Mouse (Mus musculus): ENCODE results near the gene Hnrnph1. TPM values are rescaled to one million over a fixed set of nuclear protein-coding genes. Genes with fewer than 3 reads are reported as not detected.

The Hnrnph1 gene
- polyA plus RNA-seq, 1 experiment from 2014 or later = 390 TPM

MicroRNA genes within 50 kb of the gene (microRNA counts, 519-probe panel; counts per million panel counts)
- microRNA mmu-miR-804 = 2,464 counts per million, percentile 56 among the panel's probes with 10 or more counts

Small RNA genes within 50 kb of the gene (microRNA-seq; reads per million reads assigned to microRNA genes)
- not detected for gene Mir804

Other genes with a start within 250 kb of the Hnrnph1 start
- gene Tbc1d9b, start 245.6 kb upstream of the Hnrnph1 start, polyA plus RNA-seq (2015; fragmentation: Nextera tagmentation; extraction: Ambion mirVana) = 35.9 and 41.3 TPM in 2 replicates
- gene Mrnip, start 202.5 kb upstream of the Hnrnph1 start, polyA plus RNA-seq (2015; fragmentation: Nextera tagmentation; extraction: Ambion mirVana) = 34.2 and 36.7 TPM in 2 replicates
- gene Sqstm1, start 166.2 kb upstream of the Hnrnph1 start, polyA plus RNA-seq (2015; fragmentation: Nextera tagmentation; extraction: Ambion mirVana) = 421 and 450 TPM in 2 replicates
- 50.2 and 63.8 TPM in 2 replicates for gene Mgat4b, start 166.1 kb upstream of the Hnrnph1 start, polyA plus RNA-seq (2015; fragmentation: Nextera tagmentation; extraction: Ambion mirVana)
- 2.9 and 3.7 TPM in 2 replicates for gene Ltc4s, start 138.4 kb upstream of the Hnrnph1 start, polyA plus RNA-seq (2015; fragmentation: Nextera tagmentation; extraction: Ambion mirVana)
- 2.5 and 2.6 TPM in 2 replicates for gene Maml1, start 84.7 kb upstream of the Hnrnph1 start, polyA plus RNA-seq (2015; fragmentation: Nextera tagmentation; extraction: Ambion mirVana)
- gene Canx, start 51.3 kb upstream of the Hnrnph1 start, polyA plus RNA-seq (2015; fragmentation: Nextera tagmentation; extraction: Ambion mirVana) = 289 and 305 TPM in 2 replicates
- gene Cby3, start 22.5 kb upstream of the Hnrnph1 start, polyA plus RNA-seq (2015; fragmentation: Nextera tagmentation; extraction: Ambion mirVana) = 0.55 and 1.8 TPM in 2 replicates
- gene Rufy1, start 54.1 kb downstream of the Hnrnph1 start, polyA plus RNA-seq (2015; fragmentation: Nextera tagmentation; extraction: Ambion mirVana) = 21.8 and 25.1 TPM in 2 replicates
- gene Adamts2, start 225.1 kb downstream of the Hnrnph1 start, polyA plus RNA-seq (2015; fragmentation: Nextera tagmentation; extraction: Ambion mirVana) = 4.7 and 5.6 TPM in 2 replicates

Measured in neural tube, embryonic 15.5 days (tissue).